Mouse (Mus musculus) kidney, adult 2 months (tissue): Measurements from ENCODE around the gene Igdcc3.

Experiments
- CTCF ChIP-seq: fragments of 200-500 bp; conservative IDR thresholded peaks from 2 replicates; pipeline ENCODE4 v1.5.1; 2011; ENCODE audit warnings: low read depth, mild to moderate bottlenecking, control low read depth, low read length, moderate library complexity, mixed read lengths; ENCODE audit not compliant: insufficient read depth, insufficient read length
- POLR2A ChIP-seq: fragments of 200-500 bp; IDR thresholded peaks from one replicate; pipeline ENCODE4 v1.6.1; 2011; ENCODE audit warnings: low read depth, low read length, control low read depth

- TF ChIP-seq CTCF, result no peak
- no peak for TF ChIP-seq POLR2A
These were observed 73.4 kb downstream of the Igdcc3 start for GRCm38 (mm10) chr9:65214425-65214777.
